Mouse (Mus musculus): ENCODE data around the gene D17H6S53E. TPM values are rescaled to one million over a fixed set of nuclear protein-coding genes. Genes with fewer than 3 reads are reported as not detected.

Gene D17H6S53E
- total RNA-seq (2015; ENCODE audit: low replicate concordance) (not detected in 2 replicates), total RNA-seq (2017; ENCODE audit: low replicate concordance) (1.7 and 1.8 TPM in 2 replicates)

DNA sequence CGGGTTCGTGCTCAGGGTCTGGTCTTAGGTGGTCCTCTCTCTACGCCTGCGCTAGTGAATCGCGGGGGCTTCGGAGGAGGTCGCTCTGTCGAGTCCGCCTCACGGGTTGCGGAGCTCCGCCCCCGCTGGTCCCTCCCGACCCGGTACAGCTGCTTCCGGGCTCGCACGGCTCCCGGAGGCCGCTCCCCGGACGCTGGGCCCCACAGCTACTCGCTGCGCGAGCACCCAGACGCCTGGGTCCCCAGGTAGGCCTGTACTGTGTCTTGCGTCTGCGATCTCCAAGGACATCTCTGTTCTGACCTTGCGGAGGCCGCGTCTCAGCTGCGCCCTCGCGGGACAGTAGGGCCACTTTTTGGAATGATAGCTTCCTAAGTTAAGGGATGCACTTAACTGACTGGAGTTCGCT lies at the start of gene D17H6S53E:
TSS of gene D17H6S53E (plus strand) at position 168 of the 406 bp plus-strand sequence.
- ATAC-seq (replicated peaks; ENCODE audit: low FRiP score, poor library complexity, severe bottlenecking), result peak; percentile 80

DNA sequence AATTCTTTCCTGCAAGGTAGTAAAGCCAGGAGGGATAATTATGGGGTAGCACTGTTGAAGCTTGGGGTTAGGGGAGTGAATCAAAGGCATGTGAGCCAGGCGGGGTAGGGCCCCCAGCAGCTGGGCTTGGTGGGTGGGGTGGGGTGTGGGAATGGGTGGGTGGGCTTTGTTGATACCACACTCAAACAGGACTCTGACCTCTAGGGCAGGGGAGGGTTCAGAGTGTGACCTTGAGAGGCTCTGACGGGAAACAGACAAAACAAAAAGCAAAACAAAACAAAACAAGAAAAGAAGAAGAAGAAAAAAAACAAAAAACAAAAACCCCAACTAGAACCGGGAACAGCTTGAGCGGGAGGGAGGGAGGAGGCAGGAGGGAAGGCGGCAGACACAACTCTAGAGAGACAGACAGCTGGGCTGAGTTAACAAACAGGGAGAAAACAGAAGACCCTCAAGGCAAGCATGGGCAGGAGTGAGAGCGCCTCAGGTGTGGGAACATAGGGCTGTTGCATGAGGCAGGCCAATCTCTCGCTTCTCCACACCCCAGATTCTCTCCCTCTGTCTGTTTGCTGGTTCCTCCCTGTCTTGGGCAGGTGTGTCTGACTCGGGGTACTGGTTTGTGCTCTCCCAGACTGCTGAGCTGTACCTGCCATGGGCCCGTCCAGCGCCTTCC lies 49.5 kb upstream of the D17H6S53E start, which contains the start of gene Ly6g6e:
TSS of gene Ly6g6e (plus strand) at position 396 of the 670 bp plus-strand sequence.
- no peak for ATAC-seq (replicated peaks; ENCODE audit: low FRiP score, poor library complexity, severe bottlenecking)

DNA sequence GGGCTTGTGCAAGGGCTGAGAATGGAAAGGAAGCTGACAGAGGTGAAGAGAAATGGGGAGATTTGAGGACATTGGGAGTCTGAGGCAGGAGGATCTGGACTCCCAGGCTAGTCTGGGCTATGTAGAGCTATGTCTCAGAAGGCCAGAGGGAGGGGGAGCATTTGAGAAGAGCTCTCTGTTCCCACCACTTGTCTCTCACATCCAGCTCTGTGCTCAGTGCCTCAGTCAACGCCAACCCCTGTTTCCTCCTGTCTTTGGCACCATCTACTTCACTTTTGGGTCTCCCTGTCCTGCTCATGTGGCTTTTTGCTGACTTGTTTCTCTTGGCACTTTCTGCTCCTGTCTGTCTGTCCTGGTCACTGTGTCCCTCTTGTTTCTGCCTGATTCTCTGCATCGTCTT lies 48.9 kb upstream of the D17H6S53E start:
- no peak for ATAC-seq (replicated peaks; ENCODE audit: low FRiP score, poor library complexity, severe bottlenecking)

DNA sequence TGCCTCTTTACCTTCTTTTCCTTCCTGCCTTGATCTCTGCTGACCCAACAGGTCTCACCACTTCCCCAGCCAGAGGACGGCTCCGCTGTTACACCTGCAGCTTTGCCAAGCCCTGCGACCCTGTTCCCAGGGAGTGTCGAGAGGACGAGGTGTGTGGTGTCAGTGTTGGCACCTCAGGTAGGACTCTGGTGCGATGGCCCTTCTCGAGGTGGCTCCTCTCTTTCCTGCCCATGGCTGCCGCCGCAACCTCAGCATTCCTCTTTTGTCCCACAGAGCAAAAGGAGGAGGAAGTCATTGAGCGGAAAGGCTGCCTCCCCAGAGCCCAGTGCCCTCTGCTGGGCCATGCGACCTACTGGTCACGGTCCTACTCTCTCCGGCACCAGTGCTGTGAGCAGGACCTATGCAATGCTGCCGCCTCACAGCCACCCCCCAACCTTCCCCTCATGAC lies 48.4 kb upstream of the D17H6S53E start, which contains the start of gene Ly6g6d:
TSS of gene Ly6g6d (minus strand) at position 280 of the 448 bp plus-strand sequence.
- no peak for ATAC-seq (replicated peaks; ENCODE audit: low FRiP score, poor library complexity, severe bottlenecking)

DNA sequence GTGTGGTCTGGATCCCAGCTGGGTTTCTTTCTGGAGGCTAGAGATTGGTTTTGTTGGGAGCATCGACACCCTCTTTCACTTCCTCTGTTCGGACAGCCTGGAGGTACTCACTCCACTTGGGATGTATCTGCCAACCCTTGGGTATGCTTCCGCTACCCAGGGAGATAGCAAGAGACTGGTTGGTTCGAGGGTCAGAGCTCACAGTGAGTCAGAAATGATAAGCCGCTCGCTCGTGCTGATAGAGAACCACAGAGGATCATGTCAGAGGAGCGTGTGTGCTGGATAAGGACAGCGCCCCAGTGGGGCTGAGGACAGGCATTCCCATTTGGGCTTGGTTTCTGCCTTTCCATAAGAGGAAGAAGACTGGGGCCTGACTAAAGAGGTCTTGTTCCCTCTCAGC lies 46.4 kb upstream of the D17H6S53E start:
- peak; percentile 92 for ATAC-seq (replicated peaks; ENCODE audit: low FRiP score, poor library complexity, severe bottlenecking)

DNA sequence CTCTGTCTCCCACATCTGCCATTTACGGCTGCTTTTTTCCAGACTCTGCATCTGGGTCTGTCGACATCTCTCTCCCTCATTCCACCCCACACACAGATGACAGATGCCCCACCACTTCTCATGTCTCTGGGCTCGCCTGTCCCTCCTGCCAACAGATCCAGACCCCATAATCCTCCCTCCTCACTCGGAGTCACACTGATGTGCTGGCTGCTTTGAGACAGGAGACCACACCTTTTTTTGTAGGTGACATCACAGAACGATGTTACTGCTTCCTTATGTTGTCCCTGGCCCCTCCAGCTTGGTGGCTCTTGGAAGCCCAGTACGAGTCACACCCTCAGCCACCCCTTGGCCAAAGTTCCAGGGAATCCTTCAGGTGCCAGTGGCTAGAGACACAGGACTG lies 45.9 kb upstream of the D17H6S53E start:
- peak; percentile 66 for ATAC-seq (replicated peaks; ENCODE audit: low FRiP score, poor library complexity, severe bottlenecking)

DNA sequence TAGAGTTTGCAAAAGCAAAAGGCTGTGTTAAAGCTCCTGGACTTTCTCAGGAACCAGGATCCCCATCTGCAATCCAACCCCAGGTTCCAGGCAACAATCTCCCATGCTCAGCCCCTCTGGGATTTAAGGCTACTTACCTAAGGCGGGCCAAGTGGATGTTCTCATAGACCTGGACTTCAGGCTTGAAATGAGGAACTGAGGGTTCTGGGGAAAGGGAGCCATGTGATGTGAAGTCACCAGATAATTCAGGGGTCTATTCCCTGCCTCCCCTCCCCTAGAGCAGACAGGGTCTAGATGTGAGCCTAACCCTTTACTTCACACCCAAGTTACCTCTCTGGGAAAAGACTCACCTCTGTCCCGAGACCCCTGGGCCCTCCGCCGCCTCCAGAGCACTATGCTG lies 45.5 kb upstream of the D17H6S53E start:
- no peak for ATAC-seq (replicated peaks; ENCODE audit: low FRiP score, poor library complexity, severe bottlenecking)

DNA sequence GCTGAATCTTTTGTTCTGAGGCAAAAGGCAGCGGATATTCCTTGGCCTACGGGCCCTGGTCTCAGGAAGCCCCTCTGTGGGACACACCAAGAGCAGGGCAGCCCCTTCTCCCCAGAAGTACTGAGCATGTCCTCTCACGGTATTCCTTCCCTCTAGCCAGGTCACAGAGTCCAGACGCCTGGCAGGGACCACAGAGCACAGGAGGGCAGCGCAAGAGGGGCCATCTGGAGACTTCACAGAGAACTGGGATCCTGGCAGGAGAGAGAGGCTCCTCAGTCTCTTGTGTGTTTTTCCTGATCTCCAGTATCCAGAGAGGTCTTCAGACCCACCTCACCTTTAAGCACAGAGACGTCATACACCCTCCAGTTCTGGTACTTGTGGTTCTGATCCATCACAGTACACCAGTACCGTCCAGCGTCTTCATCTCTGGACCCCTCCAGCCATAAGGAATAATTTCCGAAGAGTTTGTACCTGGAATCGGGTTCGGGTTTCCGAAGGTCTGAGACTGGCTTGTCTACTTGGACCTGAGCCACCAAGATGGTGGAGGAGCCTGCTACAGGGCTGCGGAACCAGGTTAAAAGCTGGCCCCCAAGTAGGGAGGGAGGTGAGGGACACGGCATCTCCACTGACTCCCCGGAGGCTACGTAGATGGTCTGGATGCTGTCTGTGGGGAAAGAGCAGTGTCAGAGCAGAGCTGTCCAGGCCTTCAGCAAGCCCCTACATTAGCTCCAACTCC lies 43.2 kb upstream of the D17H6S53E start:
- no peak for ATAC-seq (replicated peaks; ENCODE audit: low FRiP score, poor library complexity, severe bottlenecking)

DNA sequence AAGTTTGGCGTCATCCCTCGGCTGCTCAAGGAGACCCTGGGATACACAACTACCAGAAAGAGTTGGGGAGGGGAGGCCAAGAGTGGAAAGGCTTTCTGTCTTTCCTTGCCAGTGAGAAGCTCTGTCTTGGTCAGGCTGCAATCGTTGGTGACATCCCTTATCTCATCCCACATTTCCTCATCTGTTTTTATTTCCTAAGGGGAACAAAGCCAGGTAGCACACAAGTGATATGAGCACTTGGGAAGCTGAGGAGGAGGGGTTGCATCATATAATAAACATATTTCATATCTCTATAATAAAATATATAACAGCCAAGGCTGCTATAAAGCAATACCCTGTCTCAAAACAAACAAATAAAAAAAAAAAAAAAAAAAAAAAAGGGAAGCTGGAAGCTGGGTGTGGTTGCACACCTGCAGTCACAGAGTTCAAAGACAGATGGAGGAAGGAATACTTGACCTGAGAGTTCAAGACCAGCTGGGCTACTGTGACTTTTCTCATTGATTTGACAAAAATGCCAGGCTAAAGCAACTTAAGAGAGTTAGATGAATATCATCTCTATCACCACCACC lies 42.2 kb upstream of the D17H6S53E start:
- ATAC-seq (replicated peaks; ENCODE audit: low FRiP score, poor library complexity, severe bottlenecking), result no peak

DNA sequence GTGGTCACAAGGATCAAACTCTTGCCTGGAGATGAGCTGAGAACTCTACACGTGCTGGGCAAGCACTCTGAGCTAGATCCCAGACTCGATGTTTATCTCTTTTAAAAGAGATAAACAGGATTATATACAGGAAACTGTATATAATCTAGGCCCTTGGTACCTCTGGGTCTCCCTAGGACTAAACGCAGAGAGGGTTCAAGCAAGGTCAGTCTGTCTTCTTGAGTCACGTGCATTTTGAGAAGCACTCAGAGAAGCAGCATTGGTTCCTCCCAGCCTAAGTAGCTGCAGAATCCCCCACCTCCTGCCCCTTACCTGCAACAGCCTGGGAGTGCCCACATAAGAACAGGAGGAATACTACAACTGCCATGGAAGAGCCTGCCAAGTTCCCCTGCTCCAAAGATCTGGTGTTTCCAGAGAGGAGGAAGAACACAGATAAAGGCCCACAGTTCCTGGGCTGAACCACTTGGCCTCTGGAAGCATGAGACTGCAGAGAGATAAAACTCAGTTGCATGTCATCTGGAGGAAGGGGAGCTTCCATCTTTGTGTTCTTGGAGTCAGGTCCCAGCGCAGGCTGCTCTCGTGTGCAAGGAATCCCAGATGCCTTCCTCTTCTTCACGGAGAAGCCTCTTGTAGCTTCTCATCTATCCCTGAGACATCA lies 40.8 kb upstream of the D17H6S53E start, which contains the start of gene Ly6g6f:
TSS of gene Ly6g6f (minus strand) at position 403 of the 658 bp plus-strand sequence.
- ATAC-seq (replicated peaks; ENCODE audit: low FRiP score, poor library complexity, severe bottlenecking), result no peak

DNA sequence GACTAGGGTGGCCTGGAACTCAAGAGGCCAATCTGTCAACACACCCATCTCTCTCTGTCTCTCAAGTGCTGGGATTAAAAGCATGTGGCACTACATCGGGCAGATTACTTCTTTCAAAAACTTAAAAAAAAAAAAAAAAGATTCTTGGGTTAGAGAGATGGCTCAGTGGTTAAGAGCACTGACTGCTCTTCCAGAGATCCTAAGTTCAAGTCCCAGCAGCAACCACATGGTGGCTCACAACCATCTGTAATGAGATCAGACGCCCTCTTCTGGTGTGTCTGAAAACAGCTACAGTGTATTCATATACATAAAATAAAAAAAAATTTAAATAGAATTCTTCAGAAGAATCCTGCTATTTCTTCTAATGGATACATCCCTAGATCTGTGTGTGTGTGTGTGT lies 38.0 kb upstream of the D17H6S53E start:
- no peak for ATAC-seq (replicated peaks; ENCODE audit: low FRiP score, poor library complexity, severe bottlenecking)

DNA sequence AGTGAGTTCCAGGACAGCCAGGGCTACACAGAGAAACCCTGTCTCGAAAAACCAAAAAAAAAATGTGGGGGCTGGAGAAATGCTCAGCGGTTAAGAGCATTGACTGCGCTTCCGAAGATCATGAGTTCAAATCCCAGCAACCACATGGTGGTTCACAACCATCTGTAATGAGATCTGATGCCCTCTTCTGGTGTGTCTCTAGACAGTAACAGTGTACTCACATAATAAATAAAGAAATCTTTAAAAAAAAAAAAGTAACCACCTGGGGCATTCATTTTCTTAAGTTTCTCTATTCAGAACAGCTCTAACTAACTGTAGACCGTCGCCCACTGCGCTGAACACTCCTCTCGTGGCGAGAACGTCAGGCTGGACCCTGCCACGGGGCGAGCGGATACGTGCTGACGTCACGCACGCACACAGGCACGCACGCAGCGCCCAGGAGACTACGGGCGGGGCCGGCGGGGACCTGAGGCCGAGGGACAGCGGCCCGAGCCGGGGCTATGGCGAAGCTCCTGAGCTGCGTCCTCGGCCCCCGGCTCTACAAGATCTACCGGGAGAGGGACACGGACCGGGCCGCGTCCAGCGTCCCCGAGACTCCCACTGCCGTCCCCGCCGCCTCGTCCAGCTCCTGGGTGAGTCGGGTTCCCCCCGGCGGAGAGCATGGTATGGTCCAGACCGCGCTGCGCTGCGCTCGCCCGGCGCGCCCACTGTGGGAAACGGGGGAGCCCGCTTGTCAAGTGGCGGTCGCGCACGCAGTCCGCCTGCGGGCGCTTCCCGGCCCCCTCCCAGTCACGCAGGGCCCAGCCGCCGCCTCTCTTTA lies 37.1 kb upstream of the D17H6S53E start, which contains the start of gene Abhd16a:
TSS of gene Abhd16a (plus strand) at position 439 of the 820 bp plus-strand sequence.
- peak; percentile 92 for ATAC-seq (replicated peaks; ENCODE audit: low FRiP score, poor library complexity, severe bottlenecking)

DNA sequence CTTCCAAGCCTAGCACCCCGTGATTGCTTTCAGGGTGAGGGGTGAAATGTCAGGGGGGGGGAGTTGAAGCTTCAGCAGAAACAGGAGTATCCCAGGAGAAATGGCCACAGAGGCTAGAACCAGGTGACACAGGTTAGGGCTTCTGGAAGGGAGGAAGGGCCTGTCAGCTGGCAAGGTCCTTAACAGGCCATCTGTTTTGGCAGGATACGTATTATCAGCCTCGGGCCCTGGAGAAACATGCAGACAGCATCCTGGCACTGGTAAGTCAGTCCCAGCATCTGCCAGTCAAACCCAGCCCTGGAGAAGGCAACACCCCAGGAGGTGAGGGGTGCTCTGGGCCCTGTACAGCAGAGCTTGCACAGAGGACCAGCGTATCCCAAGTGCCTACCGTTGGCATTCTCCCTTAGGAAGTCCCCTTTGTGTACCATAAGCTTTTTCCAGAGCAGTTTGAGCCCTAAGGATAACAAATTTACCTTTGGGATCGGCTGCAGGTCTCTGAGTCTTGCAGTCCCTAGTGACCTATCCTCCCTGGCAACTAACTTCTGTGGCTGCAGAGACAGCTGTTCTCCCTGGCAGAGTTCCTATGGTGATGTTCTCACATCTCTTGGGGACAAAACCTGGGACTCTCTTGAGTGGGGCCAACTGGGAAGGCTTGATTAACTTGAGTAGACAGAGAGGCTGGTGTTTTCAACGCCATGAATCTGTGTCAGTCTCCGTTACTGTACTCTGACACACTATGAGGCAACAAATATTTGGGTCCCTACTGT lies 35.8 kb upstream of the D17H6S53E start:
- peak; percentile 81 for ATAC-seq (replicated peaks; ENCODE audit: low FRiP score, poor library complexity, severe bottlenecking)

DNA sequence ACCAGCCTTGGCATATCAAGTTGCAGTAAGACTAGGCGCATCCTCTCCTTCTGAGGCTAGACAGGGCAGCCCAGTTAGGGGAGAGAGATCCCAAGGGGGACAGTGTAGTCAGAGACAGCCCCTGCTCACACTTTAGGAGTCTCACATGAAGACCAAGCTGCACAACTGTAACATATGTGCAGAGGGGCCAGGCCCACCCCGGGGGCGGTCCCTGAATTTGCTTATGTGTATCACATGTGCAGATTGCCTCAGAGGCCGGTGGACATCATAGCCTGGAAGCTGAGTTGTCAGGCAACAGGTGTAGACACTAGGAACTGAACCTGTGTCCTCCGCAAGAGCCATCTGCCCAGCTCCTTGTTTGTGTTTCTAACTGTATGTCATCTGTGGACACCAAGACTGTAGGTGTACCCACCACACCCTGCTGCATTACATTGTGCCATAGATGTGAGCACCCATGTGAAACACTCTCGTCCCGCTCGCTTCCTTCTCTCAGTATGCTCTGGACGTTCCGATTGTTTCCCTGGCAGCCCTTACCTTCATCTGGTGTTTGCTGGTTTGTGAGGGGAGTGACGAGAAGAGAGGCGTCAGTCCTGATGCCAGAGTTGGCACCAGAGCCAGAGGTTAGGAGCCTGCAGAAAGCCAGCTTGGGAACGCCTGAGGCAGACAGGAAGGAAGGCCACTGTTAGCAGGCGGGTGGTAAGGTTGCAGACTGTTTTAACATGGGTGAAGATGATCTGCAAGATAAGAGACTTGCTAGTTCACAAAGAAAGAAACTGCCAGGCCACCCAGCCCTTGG lies 33.6 kb upstream of the D17H6S53E start:
- no peak for ATAC-seq (replicated peaks; ENCODE audit: low FRiP score, poor library complexity, severe bottlenecking)

DNA sequence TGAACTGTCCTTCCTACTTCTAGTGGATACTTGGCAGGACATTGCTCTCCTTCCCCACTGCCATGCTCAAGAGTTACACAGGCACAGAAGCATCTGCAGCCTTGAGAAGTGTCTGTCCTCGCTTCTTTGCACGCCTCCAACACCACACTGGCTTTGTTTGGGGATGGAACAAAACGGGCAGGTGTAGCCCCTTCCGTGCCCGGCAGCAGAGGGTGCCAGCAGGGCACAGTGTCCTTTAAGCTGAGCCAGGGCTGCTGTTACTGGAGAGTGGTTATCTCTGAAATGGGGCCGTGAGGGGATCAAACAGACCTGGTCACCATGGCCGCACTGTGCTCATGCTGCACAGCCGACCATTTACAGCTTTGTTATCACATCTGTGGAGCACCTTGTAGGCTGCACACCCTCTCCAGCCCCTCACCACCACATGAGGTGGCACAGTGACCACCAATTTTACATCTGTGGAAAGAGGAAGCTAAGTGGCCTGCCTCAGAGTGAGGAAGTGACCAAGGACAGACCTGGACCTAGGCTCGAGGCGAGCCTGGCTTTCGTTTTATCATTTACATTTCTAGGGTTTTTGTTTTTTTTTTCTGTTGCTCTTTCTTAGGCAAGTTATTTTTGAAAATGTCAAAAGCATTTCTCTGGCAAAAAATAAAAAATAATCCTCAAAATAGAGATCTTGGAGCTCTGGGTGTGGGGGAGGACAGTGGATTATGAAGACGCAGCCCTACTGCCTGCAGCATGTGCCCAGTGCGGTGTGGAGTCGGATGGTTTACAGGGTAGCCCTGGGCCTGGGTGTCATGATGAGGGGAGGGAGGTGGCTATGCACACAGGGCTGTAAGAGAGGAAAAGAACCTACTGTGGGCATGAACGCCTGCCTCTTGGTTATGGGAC lies 31.5 kb upstream of the D17H6S53E start:
- ATAC-seq (replicated peaks; ENCODE audit: low FRiP score, poor library complexity, severe bottlenecking), result no peak

DNA sequence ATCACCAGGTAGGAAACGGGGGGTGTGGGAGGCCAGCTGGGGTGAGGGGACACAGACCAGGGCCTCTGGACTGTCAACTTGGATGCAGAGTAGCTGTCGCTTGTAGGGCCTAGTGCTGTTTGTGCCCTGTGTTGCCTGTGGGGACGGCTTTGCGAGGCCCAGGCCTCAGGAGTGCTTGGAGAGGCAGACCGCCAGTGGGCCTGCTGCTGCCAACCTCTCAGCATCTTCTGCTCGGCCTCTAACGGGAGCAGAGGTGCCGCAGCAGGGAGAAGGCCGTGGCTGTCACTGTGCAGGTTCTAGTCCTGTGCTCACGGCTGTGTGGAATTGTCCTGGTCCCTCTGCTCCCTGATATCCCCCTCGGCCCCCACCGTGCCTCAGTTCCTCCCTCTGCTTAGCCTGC lies 29.6 kb upstream of the D17H6S53E start:
- ATAC-seq (replicated peaks; ENCODE audit: low FRiP score, poor library complexity, severe bottlenecking), result no peak

Measured in erythroid progenitor cell, adult 5-6 weeks (primary cell).